Mouse (Mus musculus): ENCODE measurements at regions not wholly inside any gene's neighbourhood (a gene's known extent, or its start where the extent isn't known, plus 50 kb on each side); places are given as distances from the start of the nearest gene placed in this dataset.

DNA sequence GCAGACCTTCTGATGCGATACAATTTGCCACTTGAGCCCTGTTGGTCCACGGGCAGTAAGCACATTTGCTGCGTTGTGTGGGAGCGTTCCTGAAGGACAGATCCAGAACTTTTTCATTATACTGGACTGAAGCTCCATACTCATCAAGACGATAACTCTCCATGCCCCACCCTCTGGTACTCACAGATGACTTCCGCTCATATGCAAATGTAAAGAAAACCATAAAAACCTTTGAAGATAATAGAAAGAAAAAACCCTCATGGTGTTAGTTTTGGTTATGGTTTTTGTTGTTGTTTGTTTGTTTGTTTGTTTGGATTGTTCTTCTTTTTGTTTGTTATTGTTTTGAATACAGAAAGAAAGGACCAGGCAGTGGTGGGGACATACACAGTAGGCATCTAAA is 86.0 kb upstream of the Calm2 start:
- TF ChIP-seq GATA1 (IDR thresholded peaks at IDR 0.05; ENCODE audit: borderline replicate concordance, low read length) (no peak), FLI1 (IDR thresholded peaks at IDR 0.05; ENCODE audit: low read length) (no peak)
